Mouse (Mus musculus): Measurements from ENCODE around the gene Dap. TPM values are rescaled to one million over a fixed set of nuclear protein-coding genes. Genes with fewer than 3 reads are reported as not detected.

The Dap gene
- total and polyA plus RNA-seq, 2 experiments from 2014 or later: 36.8 to 47.5 TPM

- Histone ChIP-seq H3K9me3 (replicated peaks; ENCODE audit: control insufficient read depth, low read length) (no peaks in the 10 kb centered on the region), H3K27me3 (ENCODE audit: control insufficient read depth, insufficient read depth, low read length) (no peaks in the 10 kb centered on the region), H3K9ac (replicated peaks; ENCODE audit: low read depth, low read length) (no peak overlapping the region), H3K27ac (ENCODE audit: low read depth) (no peak overlapping the region), H3K36me3 (replicated peaks; ENCODE audit: control insufficient read depth, insufficient read depth, low read length) (no peaks in the 10 kb centered on the region), H3K4me3 (ENCODE audit: low read depth, low read length) (no peak overlapping the region), H3K4me1 (ENCODE audit: control insufficient read depth, insufficient read depth) (no peaks in the 10 kb centered on the region), H3K4me2 (ENCODE audit: low read depth, low read length) (no peak overlapping the region)
- ATAC-seq (ENCODE audit: insufficient read depth, low read depth): no peak
- WGBS: 64% methylated on average over 2 of the region's 2 CpGs
- TF ChIP-seq CTCF (IDR thresholded peaks at IDR 0.05; ENCODE audit: low read depth): no peak
- DNase-seq (ENCODE audit: low spot score): no peak
These were observed 87.9 kb downstream of the Dap start for GRCm38 (mm10) chr15:31312001-31312400.

GRCm38 (mm10) chr15:31315630-31316231 lies 91.6 kb downstream of the Dap start:
- peak; percentile 78 for DNase-seq (ENCODE audit: low spot score)
- no peak overlapping the region for H3K4me3 ChIP-seq (ENCODE audit: low read depth, low read length)
- H3K9ac ChIP-seq (replicated peaks; ENCODE audit: low read depth, low read length): no peak overlapping the region
- TF ChIP-seq EP300 (IDR thresholded peaks at IDR 0.05; ENCODE audit: low read depth) (no peak), CTCF (IDR thresholded peaks at IDR 0.05; ENCODE audit: low read depth) (peak; percentile 86)
- no peaks in the 10 kb centered on the region for H3K27me3 ChIP-seq (ENCODE audit: control insufficient read depth, insufficient read depth, low read length)
- no peaks in the 10 kb centered on the region for H3K9me3 ChIP-seq (replicated peaks; ENCODE audit: control insufficient read depth, low read length)
- H3K36me3 ChIP-seq (replicated peaks; ENCODE audit: control insufficient read depth, insufficient read depth, low read length): no peaks in the 10 kb centered on the region
- no peaks in the 10 kb centered on the region for H3K4me1 ChIP-seq (ENCODE audit: control insufficient read depth, insufficient read depth)
- no peak overlapping the region for H3K27ac ChIP-seq (ENCODE audit: low read depth)
- WGBS: 5% methylated on average over 5 of the region's 5 CpGs
- ATAC-seq (ENCODE audit: insufficient read depth, low read depth): peak; percentile 83
- H3K4me2 ChIP-seq (ENCODE audit: low read depth, low read length): no peak overlapping the region

- 90% methylated on average over 3 of the region's 3 CpGs for WGBS
- H3K9ac ChIP-seq (replicated peaks; ENCODE audit: low read depth, low read length): no peak overlapping the region
- no peak for TF ChIP-seq EP300 (IDR thresholded peaks at IDR 0.05; ENCODE audit: low read depth)
- TF ChIP-seq CTCF (IDR thresholded peaks at IDR 0.05; ENCODE audit: low read depth): no peak
- H3K36me3 ChIP-seq (replicated peaks; ENCODE audit: control insufficient read depth, insufficient read depth, low read length): no peaks in the 10 kb centered on the region
- no peak for DNase-seq (ENCODE audit: low spot score)
- no peak overlapping the region for H3K4me3 ChIP-seq (ENCODE audit: low read depth, low read length)
- H3K4me2 ChIP-seq (ENCODE audit: low read depth, low read length): no peak overlapping the region
- H3K27me3 ChIP-seq (ENCODE audit: control insufficient read depth, insufficient read depth, low read length): no peaks in the 10 kb centered on the region
- ATAC-seq (ENCODE audit: insufficient read depth, low read depth): no peak
- no peaks in the 10 kb centered on the region for H3K9me3 ChIP-seq (replicated peaks; ENCODE audit: control insufficient read depth, low read length)
- H3K27ac ChIP-seq (ENCODE audit: low read depth): no peak overlapping the region
- H3K4me1 ChIP-seq (ENCODE audit: control insufficient read depth, insufficient read depth): no peaks in the 10 kb centered on the region
These were observed 93.1 kb downstream of the Dap start for GRCm38 (mm10) chr15:31317056-31317805.

DNA sequence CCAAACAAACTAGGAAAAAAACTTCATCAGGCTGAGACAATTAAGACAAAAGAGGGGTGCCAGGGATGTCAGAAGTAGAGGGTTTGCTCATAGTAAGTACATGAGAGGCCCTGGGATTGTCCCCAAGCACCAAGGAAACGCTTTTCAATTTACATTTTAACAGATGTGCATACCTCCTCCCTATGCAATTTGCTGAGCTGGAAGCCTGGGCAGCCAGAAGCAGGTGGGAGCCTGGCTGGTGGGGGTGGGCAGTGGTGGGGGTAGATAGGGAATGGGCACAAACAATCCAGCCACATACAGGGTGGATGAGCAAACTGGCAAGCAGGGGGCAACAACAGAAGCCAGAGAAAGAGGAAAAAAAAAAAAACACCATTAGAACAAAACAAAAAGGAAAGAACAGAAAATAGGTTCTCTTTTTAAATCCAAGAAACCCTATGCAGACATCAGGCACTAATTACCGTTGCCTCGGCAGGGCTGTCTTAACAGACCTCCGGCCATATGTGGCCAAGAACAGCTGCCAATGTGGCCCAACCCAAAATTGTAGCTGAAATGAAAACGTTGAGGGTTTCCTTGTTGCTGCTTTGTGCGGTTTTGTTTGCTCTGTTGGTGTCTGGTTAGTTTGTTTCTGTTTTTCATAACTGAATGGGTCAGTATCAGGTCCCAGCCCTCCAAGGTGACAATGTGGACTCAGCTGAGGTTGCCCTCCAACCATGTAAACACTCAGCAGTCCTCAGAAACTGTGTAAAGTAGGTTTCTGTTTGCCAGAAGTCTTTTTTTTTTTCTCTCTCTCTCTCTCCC lies 94.2 kb downstream of the Dap start:
- Histone ChIP-seq H3K4me3 (ENCODE audit: low read depth, low read length) (no peak overlapping the region), H3K9me3 (replicated peaks; ENCODE audit: control insufficient read depth, low read length) (no peaks in the 10 kb centered on the region), H3K27me3 (ENCODE audit: control insufficient read depth, insufficient read depth, low read length) (no peaks in the 10 kb centered on the region), H3K4me2 (ENCODE audit: low read depth, low read length) (no peak overlapping the region), H3K36me3 (replicated peaks; ENCODE audit: control insufficient read depth, insufficient read depth, low read length) (0 out of 2 replicates have a peak, but pooled peaks cover under 1% of the 10 kb centered on the region), H3K27ac (ENCODE audit: low read depth) (no peak overlapping the region), H3K9ac (replicated peaks; ENCODE audit: low read depth, low read length) (no peak overlapping the region), H3K4me1 (ENCODE audit: control insufficient read depth, insufficient read depth) (no peaks in the 10 kb centered on the region)
- ATAC-seq (ENCODE audit: insufficient read depth, low read depth) (no peak), DNase-seq (ENCODE audit: low spot score) (no peak)
- 62% methylated on average over 6 of the region's 6 CpGs for WGBS
- TF ChIP-seq CTCF (IDR thresholded peaks at IDR 0.05; ENCODE audit: low read depth) (no peak), EP300 (IDR thresholded peaks at IDR 0.05; ENCODE audit: low read depth) (no peak)

DNA sequence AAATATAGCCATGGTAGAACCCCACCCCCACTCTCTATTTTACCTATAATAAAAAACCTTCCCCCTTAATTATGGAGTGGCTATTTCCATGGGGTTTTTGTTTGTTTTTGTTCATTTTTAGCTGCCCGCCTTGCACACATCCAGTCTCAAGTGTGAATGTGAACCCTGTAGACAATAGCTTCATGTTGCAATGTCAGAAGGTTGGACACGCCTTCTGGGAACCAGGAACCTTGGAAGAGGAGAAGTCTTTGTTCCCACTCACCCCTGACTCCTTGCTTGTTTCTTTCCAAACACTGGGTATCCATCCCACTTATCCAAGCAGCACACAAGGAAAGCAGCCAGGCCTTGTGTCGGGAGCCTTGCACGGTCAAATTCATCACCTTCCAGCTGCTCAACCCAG lies 94.9 kb downstream of the Dap start:
- TF ChIP-seq EP300 (IDR thresholded peaks at IDR 0.05; ENCODE audit: low read depth) (no peak), CTCF (IDR thresholded peaks at IDR 0.05; ENCODE audit: low read depth) (no peak)
- DNase-seq (ENCODE audit: low spot score) (no peak), ATAC-seq (ENCODE audit: insufficient read depth, low read depth) (no peak)
- H3K9me3 ChIP-seq (replicated peaks; ENCODE audit: control insufficient read depth, low read length): no peaks in the 10 kb centered on the region
- H3K27me3 ChIP-seq (ENCODE audit: control insufficient read depth, insufficient read depth, low read length): no peaks in the 10 kb centered on the region
- 78% methylated on average over 4 of the region's 4 CpGs for WGBS
- no peaks in the 10 kb centered on the region for H3K4me1 ChIP-seq (ENCODE audit: control insufficient read depth, insufficient read depth)
- no peak overlapping the region for H3K4me2 ChIP-seq (ENCODE audit: low read depth, low read length)
- H3K27ac ChIP-seq (ENCODE audit: low read depth): no peak overlapping the region
- 0 out of 2 replicates have a peak, but pooled peaks cover 4% of the 10 kb centered on the region for H3K36me3 ChIP-seq (replicated peaks; ENCODE audit: control insufficient read depth, insufficient read depth, low read length)
- no peak overlapping the region for H3K4me3 ChIP-seq (ENCODE audit: low read depth, low read length)
- no peak overlapping the region for H3K9ac ChIP-seq (replicated peaks; ENCODE audit: low read depth, low read length)
